Mouse (Mus musculus) E14TG2a.4 (cell line): ENCODE measurements at regions not wholly inside any gene's neighbourhood (a gene's known extent, or its start where the extent isn't known, plus 50 kb on each side); places are given as distances from the start of the nearest gene placed in this dataset.

Experiments
- CTCF ChIP-seq: conservative IDR thresholded peaks from 2 replicates; pipeline ENCODE4 v1.5.1; 2014; ENCODE audit warnings: low read length
- NANOG ChIP-seq: IDR thresholded peaks from 2 replicates; pipeline ENCODE4 v1.6.1; 2014; ENCODE audit warnings: borderline replicate concordance, low read length, mixed read lengths
- POU5F1 ChIP-seq: IDR thresholded peaks from 2 replicates; pipeline ENCODE4 v1.6.1; 2014; ENCODE audit warnings: low read length, borderline replicate concordance

- TF ChIP-seq CTCF: no peak
- TF ChIP-seq NANOG: no peak
- no peak for TF ChIP-seq POU5F1
Measured at GRCm38 (mm10) chr17:88159851-88160676, 95.0 kb upstream of the Fbxo11 start.
